Mouse (Mus musculus) left cerebral cortex, postnatal 14 days (tissue): Measurements from ENCODE around the gene Krt4. TPM values are rescaled to one million over a fixed set of nuclear protein-coding genes. Genes with fewer than 3 reads are reported as not detected.
A peak's percentile ranks its signal among the peaks of the same experiment; 100 is the strongest.

Source experiments
- DNase-seq, 2 experiments: peaks; one replicate each; pipeline ENCODE4 v3.0.0; 2021 to 2022; ENCODE audit warnings: low spot score in 2 of 2, mixed read lengths in 1 of 2
- intact Hi-C: fragments of 180-260 bp; cut with DNase I; formaldehyde crosslinking; loops from one replicate; pipeline ENCODE4 v1.15.1; 2025
- microRNA-seq, 2 experiments: library from miRNA; unstranded; fragments of <30 nt; microRNA quantifications; one replicate each; pipeline ENCODE4 v1.2.0; 2022
- total RNA-seq, 2 experiments: library from RNA; stranded (reverse); gene quantifications; 2 replicates each; pipeline ENCODE4 v1.2.3; 2021

The Krt4 gene
- total RNA-seq, 2 experiments from 2014 or later, result not detected

GRCm38 (mm10) chr15:101902171-101903149 lies 22.1 kb downstream of the Krt4 start:
- intact Hi-C loops, result no loop called here

GRCm38 (mm10) chr15:101895216-101895615 lies 29.3 kb downstream of the Krt4 start:
- no peak for DNase-seq
- intact Hi-C loops, result no loop called here

More at GRCm38 (mm10) chr15:101902171-101903149, 22.1 kb downstream of the Krt4 start:
- DNase-seq, result no peak

GRCm38 (mm10) chr15:101892820-101893219 lies 31.7 kb downstream of the Krt4 start, which contains the start of gene Krt76:
Gene Krt76, minus strand, starts transcription at chr15:101892920.
- DNase-seq, result no peak
- intact Hi-C loops, result no loop called here

- intact Hi-C loops, result loop anchor here (5.0 kb wide), 1 partner anchor 93 kb away; no protein-coding TSS in a partner anchor
- no peak for DNase-seq
Observed at GRCm38 (mm10) chr15:101879776-101880175, 44.8 kb downstream of the Krt4 start.

- intact Hi-C loops, result loop anchor here (5.0 kb wide), 1 partner anchor 94 kb away; no protein-coding TSS in a partner anchor
Observed at GRCm38 (mm10) chr15:101878041-101878440, 46.5 kb downstream of the Krt4 start.

GRCm38 (mm10) chr15:101874383-101874782 lies 50.2 kb downstream of the Krt4 start:
- no peak for DNase-seq
- intact Hi-C loops, result no loop called here

More at GRCm38 (mm10) chr15:101878041-101878440, 46.5 kb downstream of the Krt4 start:
- DNase-seq, result no peak

- intact Hi-C loops, result no loop called here
- no peak for DNase-seq
Observed at GRCm38 (mm10) chr15:101873231-101873630, 51.3 kb downstream of the Krt4 start.

GRCm38 (mm10) chr15:101869431-101869830 lies 55.1 kb downstream of the Krt4 start, which contains the start of gene Krt77:
Gene Krt77, minus strand, starts transcription at chr15:101869705.
- intact Hi-C loops, result loop anchor here (5.0 to 10.0 kb wide), 2 partner anchors 67 to 535 kb away; partner anchors contain the start of gene Krt73
- peak; percentile 74 to 79 for DNase-seq

Small RNAs within 50 kb of the gene (microRNA-seq; reads per million reads assigned to microRNA genes)
- gene Gm44356, result 0 reads per million in 2 experiments

Other genes with a start within 250 kb of the Krt4 start
- gene Krt6b, start 244.4 kb downstream of the Krt4 start, total RNA-seq, result not detected
- not detected for gene Krt6a, start 230.4 kb downstream of the Krt4 start, total RNA-seq
- gene Krt5, start 211.8 kb downstream of the Krt4 start, total RNA-seq, result not detected
- gene Krt71, start 181.6 kb downstream of the Krt4 start, total RNA-seq, result not detected
- gene Krt72, start 138.3 kb downstream of the Krt4 start, total RNA-seq, result not detected
- gene Krt73, start 122.4 kb downstream of the Krt4 start, total RNA-seq, result 1 to 10 TPM; 1.1 to 2.6 TPM
- under 1 TPM in 1 of 2 experiments, not detected in 1; 0.61 TPM for gene Krt2, start 106.6 kb downstream of the Krt4 start, total RNA-seq
- 1 to 10 TPM; 3.3 TPM for gene Krt1, start 73.9 kb downstream of the Krt4 start, total RNA-seq
- gene Krt77, start 55.0 kb downstream of the Krt4 start, total RNA-seq, result 10 to 100 TPM; 10.9 to 14.7 TPM
- not detected for gene Krt76, start 31.8 kb downstream of the Krt4 start, total RNA-seq
- not detected for gene Krt79, start 15.6 kb upstream of the Krt4 start, total RNA-seq
- not detected for gene Krt78, start 29.6 kb upstream of the Krt4 start, total RNA-seq
- gene Krt8, start 79.7 kb upstream of the Krt4 start, total RNA-seq, result not detected
- gene Krt18, start 103.4 kb upstream of the Krt4 start, total RNA-seq, result under 1 TPM; 0.24 to 0.85 TPM
- 100 to 1,000 TPM; 167 to 168 TPM for gene Eif4b, start 149.0 kb upstream of the Krt4 start, total RNA-seq
- gene Tns2, start 175.7 kb upstream of the Krt4 start, total RNA-seq, result 10 to 100 TPM; 14.4 to 18.5 TPM
- 100 to 1,000 TPM; 143 to 152 TPM for gene Spryd3, start 211.5 kb upstream of the Krt4 start, total RNA-seq
- gene Igfbp6, start 219.6 kb upstream of the Krt4 start, total RNA-seq, result 10 to 100 TPM; 11.9 to 13.5 TPM
- not detected for gene Soat2, start 225.8 kb upstream of the Krt4 start, total RNA-seq